Mouse (Mus musculus) intestine, embryonic 14.5 days (tissue): ENCODE results near the gene Tcf3. TPM values are rescaled to one million over a fixed set of nuclear protein-coding genes. Genes with fewer than 3 reads are reported as not detected.
A peak's percentile ranks its signal among the peaks of the same experiment; 100 is the strongest.

Source experiments
- ATAC-seq: fragments of 200-750 bp; cut with Nextera tagmentation; replicated peaks from 2 replicates; pipeline ENCODE4 v1.8.0; 2017; ENCODE audit warnings: low read depth, moderate number of reproducible peaks, moderate TSS enrichment, moderate library complexity; ENCODE audit not compliant: low FRiP score, low TSS enrichment
- DNase-seq: peaks from one replicate; pipeline ENCODE4 v3.0.0-alpha.2; 2018; ENCODE audit warnings: low spot score
- H3K27ac ChIP-seq: fragments of 300-500 bp; sonication (generic); 2 replicates; pipeline ENCODE4 v1.5.1; 2014; ENCODE audit warnings: low read depth, mild to moderate bottlenecking, control low read depth
- H3K27me3 ChIP-seq: fragments of 300-500 bp; sonication (generic); replicated peaks from 2 replicates; pipeline ENCODE4 v1.6.1; 2014; ENCODE audit warnings: low read length, control low read depth; ENCODE audit not compliant: control insufficient read depth, insufficient read depth
- H3K36me3 ChIP-seq: fragments of 300-500 bp; sonication (generic); 2 replicates; pipeline ENCODE4 v1.6.1; 2014; ENCODE audit warnings: low read length, control low read depth; ENCODE audit not compliant: control insufficient read depth, insufficient read depth
- H3K4me1 ChIP-seq: fragments of 300-500 bp; sonication (generic); replicated peaks from 2 replicates; pipeline ENCODE4 v1.6.1; 2014; ENCODE audit warnings: low read length, control low read depth, mixed read lengths; ENCODE audit not compliant: control insufficient read depth, insufficient read depth
- H3K4me2 ChIP-seq: fragments of 300-500 bp; sonication (generic); 2 replicates; pipeline ENCODE4 v1.6.1; 2014; ENCODE audit warnings: low read length
- H3K4me3 ChIP-seq: fragments of 300-500 bp; sonication (generic); 2 replicates; pipeline ENCODE4 v1.5.1; 2014; ENCODE audit warnings: low read depth, low read length, control low read depth, mixed read lengths
- H3K9ac ChIP-seq: fragments of 300-500 bp; sonication (generic); 2 replicates; pipeline ENCODE4 v1.6.1; 2014; ENCODE audit warnings: mild to moderate bottlenecking, low read length
- H3K9me3 ChIP-seq: fragments of 300-500 bp; sonication (generic); 2 replicates; pipeline ENCODE4 v1.6.1; 2016; ENCODE audit warnings: low read length, control low read depth; ENCODE audit not compliant: control insufficient read depth
- WGBS: fragments of 180-500 bp; shearing (Covaris S2); extraction: QIAGEN DNeasy Blood & Tissue Kit; methylation state at CpG from one replicate; pipeline ENCODE4 v1.1.7; 2014; 5-methylcytosine and 5-hydroxymethylcytosine counted together
- polyA plus RNA-seq: library from polyadenylated mRNA; unstranded; fragments of >200 nt; fragmentation: Nextera tagmentation; extraction: Ambion mirVana; gene quantifications from 2 replicates; pipeline ENCODE4 v1.2.1, GENCODE M21; 2014

Gene Tcf3
- polyA plus RNA-seq, 1 experiment from 2014 or later: 114 TPM

GRCm38 (mm10) chr10:80392687-80393086, 40.8 kb downstream of the Tcf3 start:
- Histone ChIP-seq H3K4me2 (no peak overlapping the region), H3K36me3 (peaks cover 61% of the 10 kb centered on the region), H3K27me3 (no peaks in the 10 kb centered on the region), H3K27ac (no peak overlapping the region), H3K4me1 (peaks cover 19% of the 10 kb centered on the region), H3K9ac (no peak overlapping the region), H3K4me3 (no peak overlapping the region), H3K9me3 (no peaks in the 10 kb centered on the region)
- WGBS: 81% methylated on average over 5 of the region's 5 CpGs
- no peak for ATAC-seq
- no peak for DNase-seq

- H3K4me3 ChIP-seq: no peak overlapping the region
- peaks cover 53% of the 10 kb centered on the region for H3K36me3 ChIP-seq
- no peak for ATAC-seq
- H3K9me3 ChIP-seq: no peaks in the 10 kb centered on the region
- H3K27ac ChIP-seq: no peak overlapping the region
- no peak overlapping the region for H3K9ac ChIP-seq
- DNase-seq: no peak
- 79% methylated on average over 9 of the region's 9 CpGs for WGBS
- H3K27me3 ChIP-seq: no peaks in the 10 kb centered on the region
- peaks cover 11% of the 10 kb centered on the region for H3K4me1 ChIP-seq
- H3K4me2 ChIP-seq: no peak overlapping the region
These were observed 42.8 kb downstream of the Tcf3 start for GRCm38 (mm10) chr10:80390697-80391096.

GRCm38 (mm10) chr10:80389185-80389708, 44.2 kb downstream of the Tcf3 start:
- no peak overlapping the region for H3K27ac ChIP-seq
- 76% methylated on average over 4 of the region's 4 CpGs for WGBS
- H3K4me3 ChIP-seq: no peak overlapping the region
- peaks cover 23% of the 10 kb centered on the region for H3K4me1 ChIP-seq
- DNase-seq: no peak
- no peak overlapping the region for H3K4me2 ChIP-seq
- H3K9ac ChIP-seq: no peak overlapping the region
- no peaks in the 10 kb centered on the region for H3K9me3 ChIP-seq
- no peak for ATAC-seq
- H3K27me3 ChIP-seq: no peaks in the 10 kb centered on the region
- H3K36me3 ChIP-seq: peaks cover 44% of the 10 kb centered on the region

- Histone ChIP-seq H3K9me3 (no peaks in the 10 kb centered on the region), H3K36me3 (peaks cover 39% of the 10 kb centered on the region), H3K4me3 (no peak overlapping the region; the same call in 1 of the 2 replicates), H3K27ac (peak overlapping the region; percentile 34), H3K4me1 (peaks cover 28% of the 10 kb centered on the region), H3K9ac (no peak overlapping the region; the same call in 1 of the 2 replicates), H3K27me3 (no peaks in the 10 kb centered on the region), H3K4me2 (no peak overlapping the region; the same call in 1 of the 2 replicates)
- DNase-seq (no peak), ATAC-seq (no peak)
- WGBS: 21% methylated on average over 2 of the region's 2 CpGs
These were observed 44.7 kb downstream of the Tcf3 start for GRCm38 (mm10) chr10:80388731-80389130.

GRCm38 (mm10) chr10:80387522-80387959, 45.9 kb downstream of the Tcf3 start, which contains the start of gene Mex3d:
Gene Mex3d (minus strand): TSS chr10:80387659.
- H3K4me3 ChIP-seq: peak within 1 kb of the TSS; percentile 81
- no peaks in the 10 kb centered on the region for H3K9me3 ChIP-seq
- H3K36me3 ChIP-seq: peaks cover 35% of the 10 kb centered on the region
- 3% methylated on average over 7 of the region's 61 CpGs for WGBS
- H3K9ac ChIP-seq: peak within 1 kb of the TSS; percentile 65
- DNase-seq (peak; percentile 94), ATAC-seq (peak; percentile 52; the same call in 1 of the 2 replicates)
- H3K4me1 ChIP-seq: peaks cover 31% of the 10 kb centered on the region
- peak within 1 kb of the TSS; percentile 74 for H3K4me2 ChIP-seq
- H3K27ac ChIP-seq: peak within 1 kb of the TSS; percentile 80
- no peaks in the 10 kb centered on the region for H3K27me3 ChIP-seq

GRCm38 (mm10) chr10:80386735-80387471, 46.5 kb downstream of the Tcf3 start:
- Histone ChIP-seq H3K4me1 (peaks cover 31% of the 10 kb centered on the region), H3K27me3 (no peaks in the 10 kb centered on the region), H3K27ac (peak overlapping the region; percentile 80), H3K36me3 (peaks cover 35% of the 10 kb centered on the region), H3K4me2 (peak overlapping the region; percentile 74), H3K9me3 (no peaks in the 10 kb centered on the region), H3K9ac (peak overlapping the region; percentile 65), H3K4me3 (peak overlapping the region; percentile 81)
- ATAC-seq (peak; percentile 8; the same call in 1 of the 2 replicates), DNase-seq (no peak)
- WGBS: under 1% methylated on average over 89 of the region's 94 CpGs

GRCm38 (mm10) chr10:80385811-80386734, 47.4 kb downstream of the Tcf3 start:
- DNase-seq (peak; percentile 79), ATAC-seq (peak; percentile 37)
- Histone ChIP-seq H3K9ac (peak overlapping the region; percentile 65), H3K9me3 (no peaks in the 10 kb centered on the region), H3K4me3 (peak overlapping the region; percentile 81), H3K27me3 (no peaks in the 10 kb centered on the region), H3K4me2 (peak overlapping the region; percentile 74), H3K27ac (peak overlapping the region; percentile 80), H3K36me3 (peaks cover 35% of the 10 kb centered on the region), H3K4me1 (peaks cover 31% of the 10 kb centered on the region)
- 1% methylated on average over 34 of the region's 34 CpGs for WGBS

GRCm38 (mm10) chr10:80385310-80385709, 48.1 kb downstream of the Tcf3 start:
- Histone ChIP-seq H3K27me3 (no peaks in the 10 kb centered on the region), H3K4me2 (peak overlapping the region; percentile 74), H3K9ac (peak overlapping the region; percentile 65), H3K4me3 (peak overlapping the region; percentile 81), H3K4me1 (peaks cover 31% of the 10 kb centered on the region), H3K27ac (peak overlapping the region; percentile 80; the same call in 1 of the 2 replicates), H3K36me3 (peaks cover 37% of the 10 kb centered on the region), H3K9me3 (no peaks in the 10 kb centered on the region)
- WGBS: 22% methylated on average over 7 of the region's 7 CpGs
- no peak for DNase-seq
- ATAC-seq: no peak
